Mouse (Mus musculus) thymus, adult 18-20 months (tissue): ENCODE results near the gene Eva1a.

Experiments
- DNase-seq, 2 experiments: peaks; one replicate each; pipeline ENCODE4 v3.0.0; 2022; ENCODE audit warnings: mixed read lengths in 2 of 2

Gene Eva1a

GRCm38 (mm10) chr6:82040834-82041487 is at the start of gene Eva1a:
Eva1a (plus strand) TSS chr6:82041043.
- no peak for DNase-seq

- DNase-seq: no peak
These were observed 28.5 kb upstream of the Eva1a start for GRCm38 (mm10) chr6:82012392-82012791.

GRCm38 (mm10) chr6:82021074-82021473 is 19.8 kb upstream of the Eva1a start:
- DNase-seq: no peak

- no peak for DNase-seq
These were observed 19.3 kb upstream of the Eva1a start for GRCm38 (mm10) chr6:82021494-82021893.

GRCm38 (mm10) chr6:82029611-82030510 is 11.0 kb upstream of the Eva1a start:
- DNase-seq: no peak

GRCm38 (mm10) chr6:82030511-82030884 is 10.3 kb upstream of the Eva1a start:
- DNase-seq: no peak

GRCm38 (mm10) chr6:82037211-82037610 is 3.6 kb upstream of the Eva1a start:
- DNase-seq: no peak

GRCm38 (mm10) chr6:82039193-82039592 is 1.6 kb upstream of the Eva1a start:
- no peak for DNase-seq

GRCm38 (mm10) chr6:82039968-82040367 is 875 bp upstream of the Eva1a start:
- no peak for DNase-seq

- no peak for DNase-seq
These were observed 849 bp downstream of the Eva1a start for GRCm38 (mm10) chr6:82041488-82042295.

- DNase-seq: no peak
These were observed 1.7 kb downstream of the Eva1a start for GRCm38 (mm10) chr6:82042296-82043125.

GRCm38 (mm10) chr6:82043634-82044033 is 2.8 kb downstream of the Eva1a start:
- no peak for DNase-seq

GRCm38 (mm10) chr6:82044509-82044908 is 3.7 kb downstream of the Eva1a start:
- DNase-seq: no peak

GRCm38 (mm10) chr6:82047977-82048376 is 7.1 kb downstream of the Eva1a start:
- no peak for DNase-seq

GRCm38 (mm10) chr6:82050201-82050600 is 9.4 kb downstream of the Eva1a start:
- DNase-seq: no peak

GRCm38 (mm10) chr6:82051569-82051968 is 10.7 kb downstream of the Eva1a start:
- no peak for DNase-seq

GRCm38 (mm10) chr6:82052047-82052725 is 11.3 kb downstream of the Eva1a start:
- DNase-seq: no peak

GRCm38 (mm10) chr6:82052726-82053118 is 11.9 kb downstream of the Eva1a start:
- no peak for DNase-seq

- DNase-seq: no peak
These were observed 14.0 kb downstream of the Eva1a start for GRCm38 (mm10) chr6:82054854-82055253.

- DNase-seq: no peak
These were observed 19.1 kb downstream of the Eva1a start for GRCm38 (mm10) chr6:82059896-82060295.

- DNase-seq: no peak
These were observed 24.4 kb downstream of the Eva1a start for GRCm38 (mm10) chr6:82065230-82065629.
